In genomic region chr14:62782981-62783380, GRCm38 (mm10) we compare ENCODE assay signal across 12 mouse cellular contexts.
"Had no signal": no experiment of that assay in that cellular context is flagged by ENCODE, and none has a peak within 500 bp of the region (broad histone marks: within the 10 kb centered on the region; RNA-seq: fewer than 3 reads in every experiment).

No protein-coding gene starts in this region.

- H3K4me1 ChIP-seq: intestine, embryonic 15.5 days; limb, embryonic 12.5 days; lung, embryonic 15.5 days; midbrain, embryonic 15.5 days; neural tube, embryonic 12.5 days had no signal

- H3K27ac ChIP-seq: intestine, embryonic 15.5 days; kidney, postnatal 0 days; layer of hippocampus, adult 2 months; limb, embryonic 12.5 days; liver, embryonic 14.5 days; lung, embryonic 15.5 days; midbrain, embryonic 15.5 days; neural tube, embryonic 12.5 days; stomach, postnatal 0 days had no signal

- DNase-seq: kidney, postnatal 4 days; liver; thymus, postnatal 4 days had no signal

- H3K4me3 ChIP-seq: intestine, embryonic 15.5 days; layer of hippocampus, adult 2 months; limb, embryonic 12.5 days; lung, embryonic 15.5 days; midbrain, embryonic 15.5 days; neural tube, embryonic 12.5 days had no signal
